Mouse (Mus musculus): ENCODE measurements around the gene Atox1.

The Atox1 gene

DNA sequence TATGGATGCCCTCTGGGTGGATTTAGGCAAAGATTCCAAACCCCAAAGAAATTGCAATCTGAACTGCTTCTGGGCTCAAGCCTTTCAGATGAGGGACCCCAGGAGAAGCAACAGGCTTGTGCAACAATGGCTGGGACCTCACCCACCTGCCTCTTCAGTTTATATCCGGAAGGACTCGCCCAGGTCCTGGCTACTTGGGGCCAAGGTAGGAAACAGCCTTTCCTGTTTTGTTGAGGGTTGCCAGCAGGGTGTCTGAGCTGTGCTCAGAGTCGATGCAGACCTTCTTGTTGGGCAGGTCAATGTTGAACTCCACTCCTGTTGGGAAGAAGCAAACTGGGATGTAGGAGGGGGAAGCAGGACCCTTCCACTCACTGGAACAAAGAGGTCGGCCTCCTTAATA is 10.7 kb downstream of the Atox1 start:
- WGBS, result 72% methylated on average over 4 of the region's 4 CpGs

DNA sequence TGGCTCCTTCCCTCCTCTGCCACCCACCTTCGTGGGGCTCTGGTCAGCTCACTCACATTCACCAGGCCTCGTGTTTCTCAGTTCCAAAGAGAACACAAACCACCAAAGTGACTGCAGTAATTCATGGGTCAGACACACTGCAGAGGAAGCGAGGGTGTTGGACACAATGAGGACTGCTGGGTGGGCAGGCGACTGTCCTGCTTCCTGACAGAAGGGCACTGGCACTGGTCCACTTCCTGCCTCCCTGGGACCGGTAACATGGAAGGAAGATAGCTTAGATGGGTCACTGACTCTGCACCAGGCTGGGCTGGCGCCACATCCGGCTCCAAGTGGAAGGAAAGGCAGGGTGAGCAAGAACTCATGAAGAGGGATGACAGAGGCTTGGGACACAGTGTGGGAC is 11.5 kb downstream of the Atox1 start:
- WGBS, result 77% methylated on average over 7 of the region's 7 CpGs

DNA sequence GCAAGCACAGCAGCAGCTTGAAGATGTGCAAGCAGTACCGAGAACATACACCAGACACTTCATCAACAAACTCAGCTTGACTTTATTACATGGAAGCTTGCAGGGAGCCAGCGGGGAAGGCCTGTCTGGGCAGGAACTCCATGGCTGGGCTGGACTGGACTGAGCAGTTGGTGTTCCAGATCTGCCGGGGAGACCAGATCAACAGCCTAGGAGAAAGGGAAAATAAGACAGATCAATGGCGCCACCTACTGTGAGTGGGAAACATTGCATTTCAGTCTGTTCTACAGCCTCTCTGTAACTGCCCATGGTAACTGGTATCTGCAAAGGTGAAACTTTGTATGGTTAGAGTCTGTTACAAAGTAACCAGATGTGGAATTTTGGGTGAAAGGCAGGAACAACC is 14.5 kb downstream of the Atox1 start:
- 19% methylated on average over 4 of the region's 4 CpGs for WGBS

DNA sequence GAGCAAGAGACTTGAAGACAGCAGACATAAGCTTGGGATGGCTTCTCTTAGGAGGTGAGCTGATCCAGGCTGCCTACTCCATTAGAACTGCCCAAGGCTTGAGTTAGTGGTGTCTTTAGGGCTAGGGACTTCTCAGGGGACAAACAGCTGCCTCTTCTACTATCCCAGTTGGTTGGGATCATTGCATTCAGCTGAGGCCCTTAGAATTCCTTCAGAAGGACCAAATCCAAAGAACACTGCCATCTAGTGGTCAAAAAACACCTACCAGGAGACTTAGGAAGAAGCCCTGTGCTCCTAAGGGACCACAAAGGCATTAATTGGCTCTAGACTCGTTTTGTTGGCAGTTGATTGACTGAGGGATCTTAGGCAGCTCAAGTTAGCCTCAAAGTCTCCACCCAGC is 16.3 kb downstream of the Atox1 start:
- WGBS, result 0% methylated on average over 1 of the region's 1 CpGs

DNA sequence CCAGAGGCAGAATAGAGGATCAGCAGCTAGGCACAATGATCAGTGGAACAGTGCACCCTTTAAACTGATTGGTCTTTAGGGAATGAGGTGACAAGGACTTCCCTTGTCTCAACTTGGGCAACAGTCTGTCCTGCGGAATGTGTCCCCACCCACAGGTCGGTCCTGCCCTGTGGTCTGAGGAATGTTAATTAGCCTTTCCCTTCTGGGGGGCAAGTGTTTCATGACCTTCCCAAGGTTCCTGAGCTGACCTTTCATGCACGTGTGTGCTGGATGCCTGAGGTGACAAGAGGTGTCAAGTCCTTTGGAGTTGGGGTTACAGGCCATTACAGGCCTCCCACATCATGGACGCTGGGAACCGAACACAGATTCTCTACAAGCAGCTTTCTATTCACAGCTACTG is 21.3 kb downstream of the Atox1 start:
- WGBS, result 80% methylated on average over 5 of the region's 5 CpGs

DNA sequence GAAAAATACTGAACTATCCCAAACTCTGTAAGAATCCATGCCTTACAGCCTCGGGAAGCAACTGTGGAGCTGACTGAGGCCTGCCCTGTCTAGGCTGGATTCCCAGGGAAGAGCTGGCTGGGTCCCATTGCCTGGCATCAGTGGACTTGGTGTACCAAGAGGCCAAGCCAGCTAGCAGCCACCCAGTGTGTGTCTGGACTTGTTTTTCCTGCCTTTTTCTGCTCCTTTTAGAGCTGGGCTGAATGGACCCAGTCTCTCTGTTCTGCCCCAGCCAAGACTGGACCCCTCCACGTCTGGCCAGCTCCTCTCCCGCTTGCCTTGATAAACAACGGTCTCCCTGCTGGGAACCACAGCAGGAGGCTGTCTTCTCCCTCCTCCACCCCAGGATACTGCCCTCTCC is 23.0 kb downstream of the Atox1 start:
- 60% methylated on average over 4 of the region's 4 CpGs for WGBS

DNA sequence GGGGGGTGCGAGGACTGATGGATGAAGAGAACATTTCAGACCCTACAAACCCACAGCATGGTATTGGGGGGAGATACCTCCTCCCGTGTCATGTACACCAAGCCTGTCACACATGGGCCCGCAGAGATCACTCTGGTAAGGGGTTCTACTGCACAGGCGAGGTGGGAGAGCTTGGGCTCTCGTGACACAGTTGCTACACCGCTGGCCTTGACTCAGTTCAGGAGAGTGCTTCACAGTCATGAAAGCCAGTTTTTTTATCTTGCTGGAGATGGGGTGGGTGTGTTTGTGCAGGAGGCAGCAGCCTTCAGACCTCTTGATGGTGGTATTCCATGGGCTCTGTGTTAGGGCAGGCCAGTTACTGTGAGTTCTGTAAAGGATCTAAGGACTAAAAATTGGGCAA is 24.9 kb downstream of the Atox1 start:
- WGBS, result 95% methylated on average over 6 of the region's 6 CpGs

DNA sequence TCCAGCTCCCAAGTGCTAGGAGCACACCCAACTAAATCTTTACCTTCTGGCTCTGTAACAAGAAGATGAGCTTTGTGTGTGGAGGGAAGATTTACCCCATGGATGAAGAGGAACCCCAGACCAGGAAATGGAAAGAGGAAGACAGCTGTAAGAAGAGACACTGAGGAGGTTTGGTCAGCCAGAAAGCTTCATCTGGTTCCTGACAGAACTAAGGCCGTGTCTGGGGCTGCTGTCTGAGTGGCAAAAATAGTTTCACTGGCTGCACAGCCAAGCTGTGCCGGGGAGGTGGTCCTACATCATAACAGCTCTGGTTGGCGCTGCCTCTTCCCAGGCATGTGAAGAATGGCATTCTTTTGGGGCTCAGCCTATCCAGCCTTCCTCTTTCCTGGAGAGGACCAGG is 28.1 kb downstream of the Atox1 start:
- 66% methylated on average over 3 of the region's 3 CpGs for WGBS

DNA sequence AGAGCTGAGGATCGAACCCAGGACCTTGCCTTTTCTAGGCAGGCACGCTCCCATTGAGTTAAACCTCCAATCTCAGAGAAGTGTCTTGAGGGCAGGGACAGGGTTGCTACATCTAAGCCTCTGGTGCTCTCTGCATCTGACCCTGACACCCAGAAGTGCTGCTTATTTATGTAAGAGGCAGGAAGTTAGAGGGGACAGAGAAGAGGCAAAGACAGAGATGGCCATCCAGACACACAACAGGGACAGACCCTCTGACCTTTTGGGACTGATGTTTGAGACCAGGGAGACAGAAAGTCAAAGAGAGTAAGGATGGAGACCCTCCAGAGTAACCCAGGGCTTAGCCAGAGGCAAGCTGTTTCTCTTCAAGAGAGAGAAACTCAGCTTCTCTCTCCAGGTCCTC is 31.1 kb downstream of the Atox1 start:
- 96% methylated on average over 2 of the region's 2 CpGs for WGBS

DNA sequence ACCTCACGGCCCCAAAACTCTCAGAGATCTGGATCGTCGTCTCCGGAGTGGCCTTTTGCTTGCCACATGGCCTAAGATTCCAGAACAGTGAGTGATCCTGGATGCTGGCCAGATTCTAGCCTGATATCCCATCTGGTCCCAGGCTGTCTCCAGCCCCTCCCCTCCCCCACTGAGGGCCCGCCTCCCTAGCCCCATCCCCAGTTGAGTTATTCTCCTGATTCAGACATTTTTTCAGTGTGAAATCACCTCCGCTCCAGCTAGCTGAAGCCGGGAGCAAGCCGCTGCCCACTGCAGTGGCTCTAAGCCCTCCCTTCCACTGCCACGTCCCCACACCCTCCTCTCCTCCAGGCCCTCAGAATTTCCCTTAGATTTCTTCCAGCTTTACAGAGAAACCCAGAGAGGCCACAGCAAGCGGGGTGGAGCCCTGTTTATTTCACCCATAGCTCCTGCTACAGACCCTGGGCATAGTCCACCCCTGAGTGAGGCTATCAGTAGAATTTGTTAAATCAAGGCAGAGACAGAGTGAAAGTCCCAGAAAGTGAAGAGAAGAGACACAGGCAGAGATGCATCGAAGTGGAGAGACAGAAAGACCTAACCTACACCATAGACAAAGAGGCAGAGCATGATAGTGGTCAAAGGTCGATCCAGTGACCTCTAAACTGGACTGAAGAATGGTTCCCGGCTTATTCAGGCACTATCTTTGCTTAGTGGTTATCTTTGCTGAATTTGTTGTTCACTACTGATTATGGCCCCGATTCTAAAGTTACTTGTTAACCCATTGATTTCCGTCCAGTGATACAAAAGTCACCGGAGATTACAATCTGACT is 32.6 kb downstream of the Atox1 start:
- 51% methylated on average over 16 of the region's 16 CpGs for WGBS

DNA sequence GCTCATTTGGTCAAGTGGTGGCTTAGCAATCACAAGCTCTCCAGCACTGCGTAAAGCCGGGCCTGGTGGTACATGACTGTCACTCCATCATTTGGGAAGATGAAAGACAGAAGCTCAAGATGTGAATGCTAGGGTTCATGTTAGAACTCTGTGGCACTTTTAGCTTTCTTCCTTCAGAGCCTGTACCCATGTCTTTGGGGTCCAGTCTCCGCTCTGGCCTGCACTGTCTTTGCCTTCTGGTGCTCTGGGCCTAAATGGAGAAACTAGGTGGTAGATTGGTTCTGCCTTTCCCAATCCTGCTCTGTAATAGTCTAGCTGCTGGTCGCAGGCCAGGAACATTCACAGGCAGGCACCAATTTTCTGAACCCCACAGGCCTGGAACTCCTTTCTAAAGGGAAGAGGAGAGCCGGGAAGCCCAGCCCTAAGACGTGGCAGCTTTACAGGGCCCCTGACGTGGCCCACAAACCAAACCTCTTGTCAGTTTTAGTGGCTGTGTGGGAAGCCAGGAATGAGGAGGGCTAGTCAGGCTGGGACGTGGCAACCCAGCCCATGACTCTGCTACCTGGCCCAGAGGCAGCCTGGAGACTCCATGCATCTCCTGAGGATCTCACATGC is 36.2 kb downstream of the Atox1 start:
- 84% methylated on average over 8 of the region's 8 CpGs for WGBS

DNA sequence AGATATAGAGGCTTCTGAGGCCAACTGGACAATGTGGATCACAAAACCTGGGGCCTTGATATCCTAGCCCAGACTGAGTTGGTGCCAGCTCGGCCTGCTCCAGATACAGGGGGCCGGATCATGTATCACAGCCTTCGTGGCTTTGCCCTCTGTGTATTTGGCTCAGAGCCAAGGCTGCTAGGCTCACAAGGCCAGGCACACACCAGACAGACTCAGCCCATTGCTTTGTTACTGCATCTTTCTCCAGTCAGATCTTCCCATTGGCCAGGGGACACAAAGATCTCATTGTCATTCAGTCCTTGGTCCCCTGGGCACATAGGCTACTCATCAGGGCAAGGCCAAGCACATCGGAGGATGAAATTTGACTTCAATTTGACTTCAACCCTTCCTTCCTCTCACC is 37.3 kb downstream of the Atox1 start:
- 57% methylated on average over 4 of the region's 4 CpGs for WGBS

DNA sequence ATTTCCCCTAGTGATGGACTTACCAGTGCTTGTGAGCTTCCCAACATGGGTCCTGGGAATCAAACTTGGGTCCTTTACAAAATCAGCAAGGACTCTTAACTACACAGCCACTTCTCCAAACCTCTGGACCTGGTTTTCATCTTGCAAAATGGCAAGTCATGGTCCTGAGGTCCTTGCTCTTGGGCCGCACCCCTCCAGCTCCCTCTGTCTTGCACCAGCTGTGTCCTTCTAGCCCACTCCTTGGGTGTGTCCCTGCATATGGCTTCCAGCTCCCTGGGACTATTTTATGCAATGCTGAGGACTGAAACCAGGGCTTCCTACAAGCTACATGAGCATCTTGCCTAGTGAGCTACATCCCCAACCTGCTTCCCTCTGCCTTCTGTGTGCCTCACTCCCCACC is 38.1 kb downstream of the Atox1 start, which contains the start of gene Sparc:
Gene Sparc (minus strand): TSS at position 206 of the 400 bp plus-strand sequence.
- WGBS, result 100% methylated on average over 1 of the region's 1 CpGs

DNA sequence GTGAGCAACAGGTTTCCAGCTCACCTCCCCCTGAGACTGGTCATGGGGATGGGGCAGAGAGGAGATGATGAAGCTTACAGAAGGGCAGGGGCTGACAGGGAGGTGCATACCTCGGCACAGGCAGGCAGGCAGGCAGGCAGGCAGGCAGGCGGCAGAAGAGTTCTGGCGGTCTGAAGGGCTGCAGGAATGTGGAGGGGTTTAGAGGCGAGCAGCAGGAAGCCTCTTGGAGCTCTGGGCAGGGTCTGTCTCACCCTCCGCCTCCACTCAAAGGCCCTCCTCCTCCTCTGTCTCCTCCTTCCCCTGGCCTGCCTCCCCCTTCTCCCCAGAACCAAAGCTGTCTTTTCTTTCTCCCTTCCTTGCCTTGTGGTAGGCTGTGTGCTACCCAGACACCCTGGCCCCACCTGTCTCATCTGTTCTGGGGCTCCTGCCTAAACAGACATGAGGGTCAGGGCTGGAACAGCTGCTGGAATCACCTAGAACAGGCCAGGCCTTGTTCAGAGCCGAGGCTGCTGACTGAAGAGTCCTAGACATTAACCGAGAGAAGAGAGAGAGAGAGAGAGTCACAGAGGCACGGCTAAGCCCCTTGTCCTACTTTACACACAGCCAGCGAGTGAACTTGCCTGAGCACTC is 41.2 kb downstream of the Atox1 start:
- WGBS, result 41% methylated on average over 9 of the region's 9 CpGs

DNA sequence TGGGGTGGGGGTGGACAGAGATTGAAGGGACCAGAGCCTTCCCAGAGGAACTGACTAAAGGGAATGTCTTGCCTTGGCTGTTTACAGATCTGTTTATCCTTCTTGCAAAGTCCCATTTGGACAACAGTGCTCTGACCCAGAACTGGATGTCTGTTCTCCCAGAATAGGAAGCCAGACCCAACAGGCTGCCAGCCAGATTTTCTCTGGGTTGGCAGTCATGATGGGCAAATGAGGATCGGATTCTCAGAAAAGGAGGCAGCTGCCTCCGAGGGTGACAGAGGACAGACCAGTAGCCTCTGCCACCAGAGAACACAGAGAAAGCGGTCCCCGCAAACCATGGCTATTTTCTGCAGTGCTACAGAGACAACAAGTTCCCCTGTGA is 41.8 kb downstream of the Atox1 start:
- 20% methylated on average over 4 of the region's 4 CpGs for WGBS

DNA sequence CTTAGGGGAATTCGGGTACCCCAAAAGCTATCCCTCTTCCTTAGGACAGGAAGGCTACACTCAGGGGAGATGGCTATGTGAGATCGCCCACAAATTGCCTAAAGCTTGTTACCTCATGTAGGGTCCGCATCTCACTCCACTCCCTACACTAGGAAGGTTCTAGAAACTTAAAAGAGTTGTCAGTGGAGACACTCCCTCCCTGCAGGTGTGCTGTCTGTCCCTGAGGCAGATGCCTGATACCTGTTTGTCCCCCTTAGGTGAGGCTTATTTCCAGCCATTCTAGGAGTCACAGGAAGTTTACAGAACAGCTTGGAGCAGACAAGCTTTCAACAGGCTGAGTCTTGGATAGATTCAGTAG is 42.4 kb downstream of the Atox1 start:
- 20% methylated on average over 3 of the region's 3 CpGs for WGBS

DNA sequence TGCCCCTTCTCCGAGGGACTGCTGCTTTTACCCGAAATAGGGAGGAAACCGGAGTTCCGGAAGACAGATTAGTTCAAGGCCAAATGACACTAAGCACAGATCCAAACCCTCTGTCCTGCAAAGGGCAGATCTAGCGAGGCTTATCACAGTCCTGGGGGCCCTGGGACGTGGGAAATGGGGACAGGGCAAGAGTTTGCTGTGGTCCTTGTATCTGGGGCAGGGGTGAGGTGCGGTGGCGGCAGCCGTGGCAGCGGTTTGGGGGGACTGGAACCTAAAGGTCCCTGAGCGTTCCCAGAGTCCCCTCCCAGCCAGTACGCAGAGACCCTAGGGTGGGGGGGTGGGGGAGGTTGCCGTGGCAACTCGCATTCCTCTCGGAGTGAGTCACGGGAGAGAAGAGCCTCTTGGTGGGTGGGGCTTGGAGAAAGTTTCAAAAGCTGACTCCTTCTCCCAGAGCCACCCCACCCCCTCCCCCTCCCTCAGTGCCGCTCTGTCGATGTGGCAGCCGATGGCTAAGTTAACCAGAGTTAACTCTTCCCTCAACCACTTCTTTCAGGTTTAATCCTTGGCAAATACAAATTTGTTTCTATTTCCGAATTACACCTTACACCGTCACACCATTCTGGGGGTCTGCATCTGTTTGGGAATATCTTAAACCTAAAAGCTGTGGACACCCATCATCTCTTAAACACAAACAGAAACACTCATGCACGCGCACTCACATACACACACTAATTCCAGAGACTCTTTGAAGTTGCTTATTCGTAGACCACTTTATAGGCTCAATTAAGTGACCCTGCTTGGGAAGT is 42.9 kb downstream of the Atox1 start:
- 9% methylated on average over 24 of the region's 24 CpGs for WGBS

DNA sequence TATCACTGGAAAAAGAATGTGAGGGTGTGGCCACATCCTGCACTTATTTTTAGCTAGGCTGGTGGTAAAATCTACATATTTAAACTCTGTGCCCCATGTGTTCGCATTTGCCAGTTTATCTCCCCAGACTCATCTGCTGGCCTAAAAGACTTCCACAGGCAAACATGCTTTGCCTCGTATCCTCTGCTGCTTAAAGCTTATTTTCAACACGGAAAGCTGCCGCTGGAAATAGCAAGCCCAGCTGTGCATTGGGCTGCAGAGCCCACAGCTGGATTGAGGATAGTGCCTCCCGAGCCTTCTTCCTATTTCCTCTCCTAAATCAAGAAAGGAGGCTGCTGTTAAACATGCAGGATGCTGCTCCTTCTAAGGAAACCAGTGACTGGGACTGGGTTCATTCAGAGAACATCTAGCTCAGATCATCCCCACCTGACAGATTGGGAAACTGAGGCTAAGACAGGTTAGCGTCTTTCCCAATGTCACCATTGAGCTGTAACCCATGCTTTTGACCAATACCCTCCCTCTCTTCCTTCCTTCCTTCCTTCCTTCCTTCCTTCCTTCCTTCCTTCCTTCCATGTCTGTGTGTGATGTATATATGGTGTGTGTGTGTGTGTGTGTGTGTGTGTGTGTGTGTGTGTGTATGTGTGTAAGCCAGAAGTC is 44.3 kb downstream of the Atox1 start:
- 54% methylated on average over 6 of the region's 6 CpGs for WGBS

DNA sequence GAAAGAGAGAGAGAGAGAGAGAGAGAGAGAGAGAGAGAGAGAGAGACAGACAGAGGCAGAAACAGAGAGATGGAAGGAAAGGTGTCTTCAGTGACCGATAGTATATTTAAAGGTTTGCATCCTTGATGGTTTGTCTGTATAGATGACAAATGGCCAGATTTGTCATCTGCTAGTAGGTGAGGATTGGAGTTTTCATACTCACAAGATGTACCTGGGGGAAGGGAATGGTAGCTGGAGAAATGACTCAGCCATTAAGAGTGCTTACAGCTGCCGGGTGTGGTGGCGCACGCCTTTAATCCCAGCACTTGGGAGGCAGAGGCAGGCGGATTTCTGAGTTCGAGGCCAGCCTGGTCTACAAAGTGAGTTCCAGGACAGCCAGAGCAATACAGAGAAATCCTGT is 45.3 kb downstream of the Atox1 start:
- WGBS, result 79% methylated on average over 6 of the region's 6 CpGs

DNA sequence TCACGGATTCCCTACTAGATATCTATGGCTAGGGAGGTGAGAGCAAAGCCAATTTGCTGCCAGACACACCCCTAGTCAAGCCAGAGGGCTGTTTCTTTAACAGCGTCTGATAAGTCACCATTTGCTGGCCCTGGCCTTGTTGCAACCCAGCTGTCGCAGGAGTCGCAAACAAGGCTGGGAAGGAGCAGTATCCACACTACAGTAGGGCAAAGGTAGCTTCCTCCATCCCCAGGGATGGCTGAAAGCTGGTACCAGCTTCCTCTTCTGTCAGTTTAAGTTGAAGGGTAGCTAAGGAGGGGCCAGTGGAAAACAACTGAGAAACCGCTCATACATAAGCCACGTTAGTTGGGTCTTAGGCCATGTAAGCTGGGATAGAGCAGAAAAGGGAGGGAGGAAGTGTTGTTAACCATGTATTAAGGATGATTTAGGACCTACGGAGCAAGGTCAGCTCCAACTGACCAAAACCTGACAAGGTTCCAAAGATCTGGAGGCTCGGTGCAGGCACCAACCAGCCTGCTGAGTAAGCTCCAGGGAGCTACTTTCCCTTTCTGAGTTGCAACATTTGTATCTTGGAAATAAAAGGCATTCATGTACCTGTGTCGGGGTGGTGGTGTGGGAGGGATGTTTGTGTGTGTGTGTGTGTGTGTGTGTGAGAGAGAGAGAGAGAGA is 45.9 kb downstream of the Atox1 start:
- 72% methylated on average over 9 of the region's 9 CpGs for WGBS

DNA sequence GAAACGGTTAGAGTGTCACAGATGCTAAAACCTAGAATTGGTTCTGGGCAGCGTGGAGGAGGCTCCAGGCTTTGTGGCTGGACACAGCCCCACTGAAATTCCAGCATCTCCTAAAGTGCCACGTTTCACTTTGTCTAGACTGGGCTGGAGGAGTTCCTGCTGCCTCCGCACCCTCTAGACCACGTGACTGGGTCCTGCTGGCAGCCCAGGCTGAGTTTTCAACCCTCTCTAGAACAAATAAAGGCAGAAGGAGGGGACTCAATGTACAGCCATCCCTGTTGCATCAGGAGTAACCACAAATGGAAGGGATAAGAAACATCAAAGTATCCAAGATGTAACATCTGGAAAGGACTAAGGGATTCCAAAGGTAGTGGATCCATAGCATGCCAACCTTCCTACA is 46.7 kb downstream of the Atox1 start:
- WGBS, result 62% methylated on average over 5 of the region's 5 CpGs

All from cerebral cortex, adult 2 months (tissue).